Mouse (Mus musculus) lung, postnatal 0 days (tissue): Measurements from ENCODE around the gene Nr4a3. TPM values are rescaled to one million over a fixed set of nuclear protein-coding genes. Genes with fewer than 3 reads are reported as not detected.
A peak's percentile ranks its signal among the peaks of the same experiment; 100 is the strongest.

Source experiments
- ATAC-seq: fragments of 200-750 bp; cut with Nextera tagmentation; 2 replicates; pipeline ENCODE4 v1.8.0; 2017; ENCODE audit warnings: moderate library complexity
- DNase-seq: peaks from one replicate; pipeline ENCODE4 v3.0.0-alpha.2; 2016; ENCODE audit warnings: low spot score
- H3K27ac ChIP-seq: fragments of 300-500 bp; sonication (generic); 2 replicates; pipeline ENCODE4 v1.5.1; 2014; ENCODE audit warnings: antibody characterized with exemption, mild to moderate bottlenecking, low read length, mixed read lengths
- H3K27me3 ChIP-seq: fragments of 300-500 bp; sonication (generic); replicated peaks from 2 replicates; pipeline ENCODE4 v1.6.1; 2014; ENCODE audit warnings: low read length, mixed read lengths; ENCODE audit not compliant: insufficient read depth
- H3K36me3 ChIP-seq: fragments of 300-500 bp; sonication (generic); 2 replicates; pipeline ENCODE4 v1.6.1; 2014; ENCODE audit warnings: low read length, mixed read lengths; ENCODE audit not compliant: insufficient read depth
- H3K4me1 ChIP-seq: fragments of 300-500 bp; sonication (generic); 2 replicates; pipeline ENCODE4 v1.6.1; 2014; ENCODE audit warnings: antibody characterized with exemption, low read depth, low read length, mixed read lengths; ENCODE audit not compliant: insufficient read depth
- H3K4me2 ChIP-seq: fragments of 300-500 bp; sonication (generic); replicated peaks from 2 replicates; pipeline ENCODE4 v1.6.1; 2014; ENCODE audit warnings: low read depth, mild to moderate bottlenecking, low read length, moderate library complexity, mixed read lengths
- H3K4me3 ChIP-seq: fragments of 300-500 bp; sonication (generic); 2 replicates; pipeline ENCODE4 v1.5.1; 2014; ENCODE audit warnings: low read depth, low read length
- H3K9ac ChIP-seq: fragments of 300-500 bp; sonication (generic); replicated peaks from 2 replicates; pipeline ENCODE4 v1.6.1; 2014; ENCODE audit warnings: low read depth, mild to moderate bottlenecking
- H3K9me3 ChIP-seq: fragments of 300-500 bp; sonication (generic); 2 replicates; pipeline ENCODE4 v1.6.1; 2016; ENCODE audit warnings: low read length, mixed read lengths
- CTCF ChIP-seq: IDR thresholded peaks from 2 replicates; pipeline ENCODE4 v1.5.1; 2016; ENCODE audit warnings: antibody characterized with exemption, mild to moderate bottlenecking
- EP300 ChIP-seq: IDR thresholded peaks from 2 replicates; pipeline ENCODE4 v1.6.1; 2016; ENCODE audit warnings: antibody characterized with exemption, mild to moderate bottlenecking, control low read depth
- WGBS: fragments of 180-500 bp; shearing (Covaris S2); extraction: QIAGEN DNeasy Blood & Tissue Kit; methylation state at CpG from one replicate; pipeline ENCODE4 v1.1.7; 2014; 5-methylcytosine and 5-hydroxymethylcytosine counted together
- polyA plus RNA-seq: library from polyadenylated mRNA; unstranded; fragments of >200 nt; fragmentation: Nextera tagmentation; extraction: Ambion mirVana; gene quantifications from 2 replicates; pipeline ENCODE4 v1.2.1, GENCODE M21; 2015

The Nr4a3 gene
- polyA plus RNA-seq, 1 experiment from 2014 or later: 0.14 TPM

DNA sequence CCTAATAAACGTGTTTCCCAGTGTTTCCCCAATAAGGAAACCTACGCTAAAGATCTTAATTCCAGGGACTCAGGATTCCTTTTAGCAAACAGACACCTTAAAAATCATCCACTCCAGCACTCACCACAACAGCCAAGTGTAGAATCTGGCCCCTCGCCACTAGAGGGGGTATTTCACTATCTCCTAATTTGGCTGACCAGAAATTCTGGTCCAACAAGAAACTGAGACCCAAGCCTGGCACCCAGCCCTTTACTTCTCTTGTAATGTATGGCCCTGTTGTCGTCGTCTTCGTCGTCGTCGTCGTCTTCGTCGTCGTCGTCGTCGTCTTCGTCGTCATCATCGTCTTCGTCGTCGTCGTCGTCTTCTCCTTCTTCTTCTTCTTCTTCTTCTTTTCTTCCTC lies 15.3 kb upstream of the Nr4a3 start:
- Histone ChIP-seq H3K9ac (no peak overlapping the region), H3K4me3 (no peak overlapping the region), H3K27ac (no peak overlapping the region), H3K36me3 (no peaks in the 10 kb centered on the region), H3K4me2 (no peak overlapping the region), H3K27me3 (no peaks in the 10 kb centered on the region), H3K9me3 (no peaks in the 10 kb centered on the region), H3K4me1 (no peaks in the 10 kb centered on the region)
- WGBS: 63% methylated on average over 24 of the region's 24 CpGs
- ATAC-seq (no peak), DNase-seq (peak; percentile 55)
- TF ChIP-seq EP300 (no peak), CTCF (peak; percentile 69)

DNA sequence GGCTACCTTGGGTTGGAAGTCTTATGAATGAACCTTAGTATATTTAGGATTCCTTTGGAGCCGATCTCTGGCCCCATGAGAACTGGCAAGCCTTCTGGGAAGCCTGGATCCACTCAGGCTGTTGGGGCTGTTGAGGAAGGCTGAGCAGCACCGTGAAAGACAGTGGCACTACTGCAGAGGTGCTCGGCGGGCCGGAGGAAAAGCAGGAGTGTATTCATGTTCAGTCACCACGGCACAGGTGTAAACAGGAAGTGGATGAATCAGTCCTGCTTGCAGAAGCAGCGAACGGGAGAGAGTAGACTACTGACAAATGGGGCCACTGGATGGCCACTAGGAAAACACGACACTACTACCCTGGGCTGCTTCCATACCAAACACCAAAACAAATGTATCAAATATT lies 10.7 kb upstream of the Nr4a3 start:
- Histone ChIP-seq H3K4me2 (no peak overlapping the region), H3K27me3 (no peaks in the 10 kb centered on the region), H3K27ac (no peak overlapping the region), H3K4me1 (no peaks in the 10 kb centered on the region), H3K36me3 (no peaks in the 10 kb centered on the region), H3K9me3 (no peaks in the 10 kb centered on the region), H3K4me3 (no peak overlapping the region), H3K9ac (no peak overlapping the region)
- ATAC-seq: no peak
- no peak for DNase-seq
- no peak for TF ChIP-seq CTCF
- no peak for TF ChIP-seq EP300
- WGBS: 69% methylated on average over 9 of the region's 9 CpGs

GRCm38 (mm10) chr4:48037646-48038045 lies 7.3 kb upstream of the Nr4a3 start:
- H3K36me3 ChIP-seq: no peaks in the 10 kb centered on the region
- no peak overlapping the region for H3K27ac ChIP-seq
- H3K4me3 ChIP-seq: no peak overlapping the region
- WGBS: 63% methylated on average over 4 of the region's 4 CpGs
- H3K9ac ChIP-seq: no peak overlapping the region
- ATAC-seq (no peak), DNase-seq (no peak)
- H3K27me3 ChIP-seq: no peaks in the 10 kb centered on the region
- H3K4me2 ChIP-seq: no peak overlapping the region
- H3K9me3 ChIP-seq: no peaks in the 10 kb centered on the region
- no peaks in the 10 kb centered on the region for H3K4me1 ChIP-seq
- TF ChIP-seq CTCF (no peak), EP300 (no peak)

DNA sequence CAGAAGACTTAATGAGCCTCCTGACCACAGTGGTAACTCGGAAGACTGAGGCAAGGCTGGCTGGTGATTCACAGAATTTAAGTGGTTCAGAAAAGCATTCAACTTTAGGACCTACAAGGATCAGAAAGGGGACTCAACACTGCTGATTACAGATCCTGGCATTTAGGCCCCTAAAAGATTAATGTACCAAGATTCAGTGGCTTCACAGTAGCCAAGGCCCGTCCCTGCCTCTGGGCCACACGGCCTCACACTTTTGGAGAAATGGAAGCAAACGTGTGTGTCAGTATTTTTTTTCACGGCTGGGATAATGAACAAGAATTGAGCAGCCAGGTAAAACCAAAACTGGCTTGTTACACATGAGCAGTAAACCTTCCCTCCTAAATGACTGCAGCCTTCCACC lies 6.1 kb upstream of the Nr4a3 start:
- WGBS: 85% methylated on average over 5 of the region's 5 CpGs
- Histone ChIP-seq H3K9me3 (no peaks in the 10 kb centered on the region), H3K27ac (no peak overlapping the region), H3K4me3 (no peak overlapping the region), H3K4me1 (no peaks in the 10 kb centered on the region), H3K9ac (no peak overlapping the region), H3K36me3 (no peaks in the 10 kb centered on the region), H3K27me3 (no peaks in the 10 kb centered on the region), H3K4me2 (no peak overlapping the region)
- no peak for TF ChIP-seq CTCF
- no peak for TF ChIP-seq EP300
- no peak for ATAC-seq
- no peak for DNase-seq

GRCm38 (mm10) chr4:48039736-48040135 lies 5.2 kb upstream of the Nr4a3 start:
- Histone ChIP-seq H3K4me3 (no peak overlapping the region), H3K9ac (no peak overlapping the region), H3K36me3 (no peaks in the 10 kb centered on the region), H3K27me3 (no peaks in the 10 kb centered on the region), H3K4me2 (no peak overlapping the region), H3K9me3 (no peaks in the 10 kb centered on the region), H3K27ac (no peak overlapping the region), H3K4me1 (no peaks in the 10 kb centered on the region)
- DNase-seq: no peak
- 63% methylated on average over 7 of the region's 7 CpGs for WGBS
- TF ChIP-seq EP300: no peak
- no peak for TF ChIP-seq CTCF
- ATAC-seq: no peak

DNA sequence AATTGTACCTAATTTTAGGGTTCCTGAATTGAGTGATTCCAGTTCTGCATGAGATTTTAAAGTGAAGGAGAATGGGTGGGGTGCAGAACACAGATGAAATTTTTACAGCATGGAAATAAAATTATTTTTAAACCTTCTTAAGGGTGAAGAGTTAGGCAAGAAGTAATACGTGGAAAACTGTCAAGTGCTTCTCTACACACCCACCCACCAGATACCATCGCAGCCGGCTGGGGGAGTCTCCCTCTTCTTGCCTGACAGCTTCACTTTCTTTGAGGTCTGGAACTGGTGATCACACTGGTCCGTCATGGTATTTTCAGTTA lies 2.5 kb upstream of the Nr4a3 start:
- DNase-seq: no peak
- no peak for ATAC-seq
- Histone ChIP-seq H3K4me3 (peak overlapping the region; percentile 74), H3K27me3 (peaks cover 7% of the 10 kb centered on the region), H3K36me3 (no peaks in the 10 kb centered on the region), H3K4me1 (peaks cover 14% of the 10 kb centered on the region), H3K9me3 (no peaks in the 10 kb centered on the region), H3K9ac (peak overlapping the region; percentile 63), H3K4me2 (peak overlapping the region; percentile 100), H3K27ac (peak overlapping the region; percentile 99)
- 2% methylated on average over 4 of the region's 4 CpGs for WGBS
- TF ChIP-seq EP300 (no peak), CTCF (no peak)
